Mouse (Mus musculus) heart, adult 2 months (tissue): ENCODE measurements at regions not wholly inside any gene's neighbourhood (a gene's known extent, or its start where the extent isn't known, plus 50 kb on each side); places are given as distances from the start of the nearest gene placed in this dataset.

ENCODE experiments used
- EP300 ChIP-seq: fragments of 200-500 bp; IDR thresholded peaks from 2 replicates; pipeline ENCODE4 v1.6.1; 2011; ENCODE audit warnings: low read depth, low read length, control low read depth; ENCODE audit not compliant: insufficient read depth
- POLR2A ChIP-seq: fragments of 200-500 bp; IDR thresholded peaks from 2 replicates; pipeline ENCODE4 v1.6.1; 2011; ENCODE audit warnings: mild to moderate bottlenecking, low read depth, low read length, control low read depth; ENCODE audit not compliant: insufficient read depth

DNA sequence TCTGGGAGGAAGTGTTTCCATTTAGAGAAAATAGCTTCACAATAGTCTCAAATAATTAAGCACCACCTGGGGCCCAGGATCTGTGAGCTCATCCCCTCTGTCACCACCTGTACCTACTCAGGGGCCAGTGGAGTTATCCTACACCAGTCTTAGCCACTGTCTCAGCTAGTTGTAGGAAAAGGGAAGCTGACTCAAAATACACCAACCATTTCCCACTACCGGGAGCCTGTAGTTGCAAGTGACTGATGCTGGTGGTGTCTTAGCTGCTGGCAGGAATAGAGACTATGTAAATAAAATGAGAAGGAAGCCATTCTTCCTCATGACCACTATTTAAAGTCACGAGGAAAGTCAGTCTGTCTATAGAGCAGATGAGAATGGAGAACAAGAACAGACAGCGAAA, 105.3 kb downstream of the Wscd1 start:
- TF ChIP-seq POLR2A (no peak), EP300 (no peak)
